Mouse (Mus musculus): Measurements from ENCODE around the gene Glul.

- TF ChIP-seq CTCF (IDR thresholded peaks at IDR 0.05; ENCODE audit: control insufficient read depth, insufficient read depth, low read length) (no peak), POLR2A (IDR thresholded peaks at IDR 0.05; ENCODE audit: borderline replicate concordance, control insufficient read depth, low read depth, low read length) (no peak)
Measured at GRCm38 (mm10) chr1:153924395-153925385, 24.9 kb downstream of the Glul start.

All from bone marrow, adult 2 months (tissue).